Mouse (Mus musculus) hindbrain, embryonic 15.5 days (tissue): Measurements from ENCODE around the gene Pdia2. TPM values are rescaled to one million over a fixed set of nuclear protein-coding genes. Genes with fewer than 3 reads are reported as not detected.
A peak's percentile ranks its signal among the peaks of the same experiment; 100 is the strongest.

Source experiments
- ATAC-seq: fragments of 200-750 bp; cut with Nextera tagmentation; 2 replicates; pipeline ENCODE4 v1.8.0; 2017; ENCODE audit warnings: low read depth, moderate number of reproducible peaks, moderate TSS enrichment; ENCODE audit not compliant: low FRiP score
- H3K27ac ChIP-seq: fragments of 300-500 bp; sonication (generic); replicated peaks from 2 replicates; pipeline ENCODE4 v1.5.1; 2015; ENCODE audit warnings: mild to moderate bottlenecking, inconsistent platforms
- H3K27me3 ChIP-seq: fragments of 300-500 bp; sonication (generic); 2 replicates; pipeline ENCODE4 v1.6.1; 2015; ENCODE audit warnings: control low read depth, inconsistent platforms
- H3K36me3 ChIP-seq: fragments of 300-500 bp; sonication (generic); 2 replicates; pipeline ENCODE4 v1.6.1; 2015; ENCODE audit warnings: control low read depth, inconsistent platforms
- H3K4me1 ChIP-seq: fragments of 300-500 bp; sonication (generic); replicated peaks from 2 replicates; pipeline ENCODE4 v1.6.1; 2015; ENCODE audit warnings: control low read depth, inconsistent platforms
- H3K4me2 ChIP-seq: fragments of 300-500 bp; sonication (generic); 2 replicates; pipeline ENCODE4 v1.6.1; 2015; ENCODE audit warnings: moderate library complexity, mild to moderate bottlenecking, inconsistent platforms
- H3K4me3 ChIP-seq: fragments of 300-500 bp; sonication (generic); 2 replicates; pipeline ENCODE4 v1.5.1; 2015; ENCODE audit warnings: mild to moderate bottlenecking, inconsistent platforms
- H3K9ac ChIP-seq: fragments of 300-500 bp; sonication (generic); 2 replicates; pipeline ENCODE4 v1.6.1; 2015; ENCODE audit warnings: inconsistent platforms
- H3K9me3 ChIP-seq: fragments of 300-500 bp; sonication (generic); 2 replicates; pipeline ENCODE4 v1.6.1; 2016; ENCODE audit warnings: control low read depth, inconsistent platforms
- WGBS: fragments of 180-500 bp; shearing (Covaris S2); methylation state at CpG from one replicate; pipeline ENCODE4 v1.1.7; 2015; 5-methylcytosine and 5-hydroxymethylcytosine counted together
- polyA plus RNA-seq: library from polyadenylated mRNA; unstranded; fragments of >200 nt; fragmentation: Nextera tagmentation; extraction: Ambion mirVana; gene quantifications from 2 replicates; pipeline ENCODE4 v1.2.1, GENCODE M21; 2015

The Pdia2 gene
- polyA plus RNA-seq: 0.13 and 0.38 TPM in 2 replicates

- H3K4me3 ChIP-seq: no peak within 1 kb of the TSS
- no peak for ATAC-seq
- H3K9ac ChIP-seq: no peak within 1 kb of the TSS
- H3K27me3 ChIP-seq: peaks cover 39% of the 10 kb centered on the region
- no peak within 1 kb of the TSS for H3K27ac ChIP-seq
- H3K36me3 ChIP-seq: peaks cover 21% of the 10 kb centered on the region
- peaks cover 38% of the 10 kb centered on the region for H3K4me1 ChIP-seq
- no peaks in the 10 kb centered on the region for H3K9me3 ChIP-seq
- peak within 1 kb of the TSS; percentile 99 for H3K4me2 ChIP-seq
- WGBS: 76% methylated on average over 4 of the region's 4 CpGs
Measured at GRCm38 (mm10) chr17:26198892-26199291, at the start of gene Pdia2. Gene Pdia2 (minus strand): TSS chr17:26199087.

DNA sequence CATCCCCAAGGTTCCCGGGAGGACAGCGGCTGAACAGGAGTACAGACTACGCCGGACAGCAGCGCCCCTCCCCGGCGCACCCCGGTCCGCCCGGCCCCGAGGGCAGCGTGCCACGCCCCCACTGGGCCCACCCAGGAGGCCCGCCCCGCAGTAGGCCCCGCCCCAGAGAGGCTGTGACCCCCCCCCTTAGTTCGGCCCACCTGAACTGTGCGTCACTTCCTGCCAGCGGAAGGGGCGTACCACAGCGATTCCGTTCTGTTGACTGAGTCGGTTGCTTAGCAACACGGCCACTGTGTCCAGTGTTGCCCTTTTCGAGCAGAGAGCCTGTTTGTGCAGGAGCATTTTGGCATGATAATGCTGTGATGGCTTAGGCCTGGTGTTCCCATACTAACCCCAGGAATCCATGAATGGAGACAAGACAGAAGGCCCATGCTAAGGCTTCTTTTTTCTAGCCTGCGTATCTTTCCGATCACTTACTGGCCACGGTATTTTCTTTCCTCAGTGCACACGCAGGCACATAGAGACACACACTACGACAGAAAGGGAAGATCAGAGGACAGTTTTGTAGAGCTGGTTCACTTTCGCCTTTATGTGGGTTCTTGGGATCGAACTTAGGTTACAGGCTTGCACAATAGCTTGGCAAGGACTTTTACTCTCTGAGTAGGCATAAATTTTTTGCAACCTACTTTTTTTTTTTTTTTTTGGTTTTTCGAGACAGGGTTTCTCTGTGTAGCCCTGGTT, 45.4 kb upstream of the Pdia2 start, which contains the start of gene Fam234a:
Gene Fam234a (minus strand): TSS at position 142 of the 741 bp plus-strand sequence.
- H3K27me3 ChIP-seq: no peaks in the 10 kb centered on the region
- peak within 1 kb of the TSS; percentile 67 for H3K9ac ChIP-seq
- no peaks in the 10 kb centered on the region for H3K36me3 ChIP-seq
- peak; percentile 97 for ATAC-seq
- peak within 1 kb of the TSS; percentile 67 for H3K4me3 ChIP-seq
- H3K4me1 ChIP-seq: peaks cover 22% of the 10 kb centered on the region
- H3K4me2 ChIP-seq: peak within 1 kb of the TSS; percentile 84
- 5% methylated on average over 33 of the region's 33 CpGs for WGBS
- H3K27ac ChIP-seq: peak within 1 kb of the TSS; percentile 86
- H3K9me3 ChIP-seq: no peaks in the 10 kb centered on the region

DNA sequence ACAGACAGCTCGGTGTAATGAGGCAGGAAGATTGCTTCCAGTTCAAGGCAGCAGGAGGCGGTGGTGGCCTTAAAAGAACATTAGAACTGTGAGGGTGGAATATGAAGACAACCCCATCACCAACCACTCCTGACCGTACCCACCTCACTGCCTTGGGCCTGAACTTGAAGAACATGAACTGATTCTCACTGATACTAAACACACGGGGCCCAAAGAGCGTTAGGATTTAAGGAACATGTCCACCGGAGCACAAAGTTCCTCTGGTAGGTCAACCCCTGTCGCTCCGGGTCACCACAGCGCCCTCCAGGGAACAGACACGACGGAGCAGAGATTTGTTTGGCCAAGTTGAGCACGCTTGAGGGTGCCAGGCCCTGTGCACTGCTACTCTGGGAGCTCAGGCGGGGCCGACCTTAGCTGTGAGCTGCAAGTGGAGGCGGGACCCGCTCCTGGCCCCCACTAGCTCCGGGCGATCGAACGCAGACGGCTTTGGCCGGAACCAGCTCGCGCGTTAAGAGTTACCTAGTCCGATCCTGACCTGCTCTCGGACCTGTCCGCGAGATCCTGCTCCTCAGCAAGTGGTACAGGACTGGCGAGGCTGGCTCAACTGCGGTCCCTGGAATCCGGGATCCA, 44.7 kb upstream of the Pdia2 start:
- peak overlapping the region; percentile 84 for H3K4me2 ChIP-seq

DNA sequence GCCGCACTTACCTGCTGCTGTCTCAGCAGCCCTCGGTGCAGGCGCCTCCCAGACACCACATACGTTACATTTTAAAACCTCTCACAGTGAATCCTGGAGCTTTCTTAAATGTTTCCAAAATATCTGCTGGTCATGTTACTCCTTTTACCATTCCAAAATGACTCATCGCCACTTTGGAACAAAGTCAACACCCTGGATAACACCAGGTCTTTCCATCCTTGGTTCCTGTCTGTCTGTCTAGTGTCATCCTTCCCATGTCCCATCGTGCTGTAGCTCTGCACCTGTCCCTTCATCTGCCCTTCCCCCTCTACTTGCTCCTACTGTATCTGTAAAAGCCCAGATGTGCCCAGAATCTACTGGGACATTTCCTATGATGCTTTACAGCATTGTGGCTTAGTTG, 42.1 kb upstream of the Pdia2 start:
- no peak for ATAC-seq
- Histone ChIP-seq H3K4me3 (no peak overlapping the region), H3K27ac (no peak overlapping the region), H3K9me3 (no peaks in the 10 kb centered on the region), H3K36me3 (no peaks in the 10 kb centered on the region), H3K4me2 (no peak overlapping the region), H3K4me1 (peaks cover 22% of the 10 kb centered on the region), H3K27me3 (no peaks in the 10 kb centered on the region), H3K9ac (no peak overlapping the region)
- WGBS: 85% methylated on average over 6 of the region's 6 CpGs

More for the DNA sequence above, 44.7 kb upstream of the Pdia2 start:
- Histone ChIP-seq H3K4me1 (peaks cover 22% of the 10 kb centered on the region), H3K36me3 (no peaks in the 10 kb centered on the region), H3K27me3 (no peaks in the 10 kb centered on the region), H3K4me3 (peak overlapping the region; percentile 67), H3K27ac (peak overlapping the region; percentile 86), H3K9ac (peak overlapping the region; percentile 67), H3K9me3 (no peaks in the 10 kb centered on the region)
- peak; percentile 19 for ATAC-seq
- WGBS: under 1% methylated on average over 32 of the region's 32 CpGs

GRCm38 (mm10) chr17:26240120-26240790, 41.4 kb upstream of the Pdia2 start:
- WGBS: 89% methylated on average over 6 of the region's 6 CpGs
- Histone ChIP-seq H3K27me3 (no peaks in the 10 kb centered on the region), H3K9ac (no peak overlapping the region), H3K27ac (no peak overlapping the region), H3K4me1 (peaks cover 27% of the 10 kb centered on the region), H3K36me3 (no peaks in the 10 kb centered on the region), H3K9me3 (no peaks in the 10 kb centered on the region), H3K4me2 (no peak overlapping the region), H3K4me3 (no peak overlapping the region)
- ATAC-seq: no peak

DNA sequence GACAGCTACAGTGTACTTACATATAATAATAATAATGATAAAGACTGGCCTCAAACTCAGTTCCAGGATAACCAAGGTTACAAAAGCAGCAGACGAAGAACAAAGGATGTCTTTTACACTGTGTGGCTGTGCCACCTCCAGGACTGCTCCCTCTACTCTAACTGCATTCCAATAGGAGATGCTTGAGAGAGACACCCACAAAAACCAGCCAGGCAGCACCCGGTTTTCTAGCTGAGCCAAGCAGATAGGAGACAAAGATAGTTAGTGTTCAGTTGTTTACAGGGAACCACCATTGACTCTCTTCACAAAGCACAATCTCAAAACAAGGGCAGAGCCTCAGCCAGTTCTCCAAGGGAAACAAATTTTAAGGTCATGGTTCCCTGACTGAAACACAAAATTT, 40.7 kb upstream of the Pdia2 start:
- ATAC-seq: no peak
- Histone ChIP-seq H3K4me1 (peaks cover 28% of the 10 kb centered on the region), H3K4me2 (no peak overlapping the region), H3K27me3 (no peaks in the 10 kb centered on the region), H3K4me3 (no peak overlapping the region), H3K9ac (no peak overlapping the region), H3K9me3 (no peaks in the 10 kb centered on the region), H3K36me3 (no peaks in the 10 kb centered on the region), H3K27ac (no peak overlapping the region)
- 72% methylated on average over 2 of the region's 2 CpGs for WGBS

GRCm38 (mm10) chr17:26237667-26238066, 38.8 kb upstream of the Pdia2 start:
- ATAC-seq: no peak
- 89% methylated on average over 10 of the region's 10 CpGs for WGBS
- H3K4me1 ChIP-seq: peaks cover 16% of the 10 kb centered on the region
- no peaks in the 10 kb centered on the region for H3K36me3 ChIP-seq
- no peaks in the 10 kb centered on the region for H3K27me3 ChIP-seq
- no peak overlapping the region for H3K9ac ChIP-seq
- no peak overlapping the region for H3K27ac ChIP-seq
- no peak overlapping the region for H3K4me2 ChIP-seq
- H3K9me3 ChIP-seq: no peaks in the 10 kb centered on the region
- no peak overlapping the region for H3K4me3 ChIP-seq

- Histone ChIP-seq H3K36me3 (no peaks in the 10 kb centered on the region), H3K27ac (0 out of 2 replicates have a peak overlapping the region, but pooled peaks have one; percentile 11), H3K9ac (no peak overlapping the region), H3K4me2 (no peak overlapping the region), H3K4me3 (no peak overlapping the region), H3K27me3 (no peaks in the 10 kb centered on the region), H3K9me3 (no peaks in the 10 kb centered on the region), H3K4me1 (0 out of 2 replicates have a peak, but pooled peaks cover 8% of the 10 kb centered on the region)
- no peak for ATAC-seq
- WGBS: 55% methylated on average over 13 of the region's 13 CpGs
Measured at GRCm38 (mm10) chr17:26235077-26235815, 36.4 kb upstream of the Pdia2 start.

- no peaks in the 10 kb centered on the region for H3K27me3 ChIP-seq
- 0 out of 2 replicates have a peak, but pooled peaks cover 8% of the 10 kb centered on the region for H3K4me1 ChIP-seq
- no peak overlapping the region for H3K27ac ChIP-seq
- H3K9me3 ChIP-seq: no peaks in the 10 kb centered on the region
- H3K9ac ChIP-seq: no peak overlapping the region
- no peak overlapping the region for H3K4me3 ChIP-seq
- no peaks in the 10 kb centered on the region for H3K36me3 ChIP-seq
- ATAC-seq: no peak
- 90% methylated on average over 8 of the region's 8 CpGs for WGBS
- no peak overlapping the region for H3K4me2 ChIP-seq
Measured at GRCm38 (mm10) chr17:26234386-26234785, 35.5 kb upstream of the Pdia2 start.

DNA sequence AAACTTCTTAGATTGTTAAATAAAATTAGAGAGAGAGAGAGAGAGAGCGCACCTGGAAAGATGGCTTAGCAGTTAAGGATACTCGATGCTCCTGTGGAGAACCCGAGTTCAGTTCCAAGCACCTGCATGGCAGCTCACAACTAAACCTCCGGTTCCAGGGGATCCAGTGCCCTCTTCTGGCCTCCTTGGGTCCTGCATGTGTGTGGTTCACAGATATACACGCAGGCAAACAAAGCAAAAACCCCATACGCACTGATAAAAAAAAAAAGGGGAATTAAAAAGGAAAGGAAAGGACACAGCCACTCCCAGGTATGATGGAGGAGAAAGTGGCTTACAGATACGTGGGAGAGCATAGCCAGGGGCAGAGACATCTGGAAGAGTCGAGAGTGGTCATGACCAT, 34.0 kb upstream of the Pdia2 start:
- Histone ChIP-seq H3K4me3 (no peak overlapping the region), H3K4me2 (no peak overlapping the region), H3K9me3 (no peaks in the 10 kb centered on the region), H3K27ac (no peak overlapping the region), H3K27me3 (no peaks in the 10 kb centered on the region), H3K9ac (no peak overlapping the region), H3K4me1 (0 out of 2 replicates have a peak, but pooled peaks cover 8% of the 10 kb centered on the region), H3K36me3 (no peaks in the 10 kb centered on the region)
- no peak for ATAC-seq
- WGBS: 73% methylated on average over 8 of the region's 8 CpGs

- Histone ChIP-seq H3K36me3 (no peaks in the 10 kb centered on the region), H3K4me1 (0 out of 2 replicates have a peak, but pooled peaks cover 8% of the 10 kb centered on the region), H3K4me3 (no peak overlapping the region), H3K27me3 (no peaks in the 10 kb centered on the region), H3K9ac (no peak overlapping the region), H3K27ac (no peak overlapping the region), H3K9me3 (no peaks in the 10 kb centered on the region), H3K4me2 (no peak overlapping the region)
- WGBS: 91% methylated on average over 5 of the region's 5 CpGs
- ATAC-seq: no peak
Measured at GRCm38 (mm10) chr17:26231156-26231555, 32.3 kb upstream of the Pdia2 start.
